16 mouse cellular contexts compared by ENCODE assay signal in genomic region chr6:32990061-32990633, GRCm38 (mm10).
DNase-seq lines count a peak whose midpoint lies in the region; ATAC-seq and TF ChIP-seq lines count a peak whose summit lies in the region.
"Had no signal": no experiment of that assay in that cellular context is flagged by ENCODE, and none has a peak within 500 bp of the region (broad histone marks: within the 10 kb centered on the region; RNA-seq: fewer than 3 reads in every experiment).

No protein-coding gene starts in this region.

- no peak for TF ChIP-seq POLR2A in heart, adult 2 months (IDR thresholded peaks at IDR 0.05; ENCODE audit: insufficient read depth, low read depth, low read length)

- ATAC-seq in heart, embryonic 16.5 days (replicated peaks; ENCODE audit: extremely low read depth, insufficient read depth, low FRiP score), result 0 out of 2 replicates have a peak, but pooled peaks have one; percentile 23
- ATAC-seq in CD4-positive, CD25-positive, alpha-beta regulatory T cell, adult 4 months, result no peak
- ATAC-seq: forebrain, postnatal 0 days; intestine, embryonic 15.5 days had no signal

- TF ChIP-seq CTCF in heart, adult 2 months (IDR thresholded peaks at IDR 0.05), result no peak
- TF ChIP-seq CTCF in layer of hippocampus, adult 2 months (conservative IDR thresholded peaks at IDR 0.05), result no peak

- peak overlapping the region; percentile 53; the same call in 1 of the 2 replicates for H3K27ac ChIP-seq in heart, embryonic 16.5 days (ENCODE audit: low read length)
- H3K27ac ChIP-seq in heart, adult 2 months, result no peak overlapping the region
- no peak overlapping the region for H3K27ac ChIP-seq in layer of hippocampus, adult 2 months
- H3K27ac ChIP-seq: intestine, embryonic 15.5 days; limb, embryonic 13.5 days; neural tube, embryonic 15.5 days had no signal

- peaks cover 17% of the 10 kb centered on the region for H3K4me1 ChIP-seq in heart, embryonic 16.5 days (ENCODE audit: control insufficient read depth, insufficient read depth, low read length)
- H3K4me1 ChIP-seq in heart, adult 2 months (ENCODE audit: control insufficient read depth, insufficient read depth, low read length), result peaks cover 7% of the 10 kb centered on the region
- H3K4me1 ChIP-seq: intestine, embryonic 15.5 days had no signal

- H3K9me3 ChIP-seq in heart, embryonic 16.5 days (replicated peaks; ENCODE audit: control insufficient read depth, low read length), result no peaks in the 10 kb centered on the region
- H3K9me3 ChIP-seq: intestine, embryonic 15.5 days; limb, embryonic 13.5 days; neural tube, embryonic 15.5 days had no signal

- H3K9ac ChIP-seq in heart, embryonic 16.5 days (ENCODE audit: low read length), result no peak overlapping the region
- H3K9ac ChIP-seq in heart, adult 2 months (ENCODE audit: low read depth, low read length), result no peak overlapping the region
- H3K9ac ChIP-seq: forebrain, postnatal 0 days; intestine, embryonic 15.5 days; limb, embryonic 13.5 days; neural tube, embryonic 15.5 days had no signal

- H3K27me3 ChIP-seq in heart, embryonic 16.5 days (ENCODE audit: control insufficient read depth, insufficient read depth, low read length), result no peaks in the 10 kb centered on the region
- H3K27me3 ChIP-seq in heart, adult 2 months (ENCODE audit: control insufficient read depth, insufficient read depth, low read length), result no peaks in the 10 kb centered on the region
- H3K27me3 ChIP-seq: intestine, embryonic 15.5 days; limb, embryonic 13.5 days; neural tube, embryonic 15.5 days had no signal

- intact Hi-C loops in heart, adult 2 months (cut with DNase I), result no loop called here

- no peak for DNase-seq in heart, adult 2 months
- peak; percentile 53 for DNase-seq in MN1 (ENCODE audit: low spot score)
- peak; percentile 27 to 31 for DNase-seq in adrenal gland, postnatal 36 days
- peak; percentile 19 for DNase-seq in kidney, postnatal 14 days
- no peak for DNase-seq in layer of hippocampus, adult 2 months (ENCODE audit: low spot score in 2 of 2)
- DNase-seq in gastrocnemius, postnatal 4 days (ENCODE audit: low spot score in 2 of 2), result no peak
- DNase-seq: forebrain, postnatal 0 days; heart, adult 18-20 months; layer of hippocampus, postnatal 36 days; lung, adult 2 months; right cerebral cortex, postnatal 14 days had no signal

- H3K4me2 ChIP-seq in heart, embryonic 16.5 days (ENCODE audit: low read depth, low read length), result peak overlapping the region; percentile 23
- H3K4me2 ChIP-seq: intestine, embryonic 15.5 days; limb, embryonic 13.5 days; neural tube, embryonic 15.5 days had no signal

- peaks cover 5% of the 10 kb centered on the region for H3K79me2 ChIP-seq in heart, adult 2 months (replicated peaks; ENCODE audit: control insufficient read depth, insufficient read depth, low read length)

- TF ChIP-seq EP300 in heart, adult 2 months (IDR thresholded peaks at IDR 0.05; ENCODE audit: insufficient read depth, low read depth, low read length), result no peak

- no peak overlapping the region for H3K4me3 ChIP-seq in heart, embryonic 16.5 days (ENCODE audit: low read length)
- no peak overlapping the region for H3K4me3 ChIP-seq in heart, adult 2 months
- H3K4me3 ChIP-seq in layer of hippocampus, adult 2 months, result no peak overlapping the region
- H3K4me3 ChIP-seq: intestine, embryonic 15.5 days; limb, embryonic 13.5 days; neural tube, embryonic 15.5 days had no signal

- no peaks in the 10 kb centered on the region for H3K36me3 ChIP-seq in heart, embryonic 16.5 days (ENCODE audit: control insufficient read depth, insufficient read depth)
- peaks cover 4% of the 10 kb centered on the region for H3K36me3 ChIP-seq in heart, adult 2 months (ENCODE audit: control insufficient read depth, insufficient read depth, low read length)
- H3K36me3 ChIP-seq: intestine, embryonic 15.5 days; limb, embryonic 13.5 days; neural tube, embryonic 15.5 days had no signal

- 28% methylated on average over 12 of the region's 12 CpGs for WGBS in heart, embryonic 16.5 days
- WGBS in heart, adult 2 months, result 32% methylated on average over 12 of the region's 12 CpGs

Comparison
In these comparisons a context has a peak if more than half of its experiments do, and no peak if none do; other contexts are left out.
1. DNase-seq: peak in MN1 (single experiment), adrenal gland, postnatal 36 days (2 of 2) and kidney, postnatal 14 days (single experiment); none in heart, adult 2 months (0 of 2), layer of hippocampus, adult 2 months (0 of 2) and gastrocnemius, postnatal 4 days (0 of 2).